Mouse (Mus musculus) forebrain, embryonic 13.5 days (tissue): Measurements from ENCODE around the gene Ksr1. TPM values are rescaled to one million over a fixed set of nuclear protein-coding genes. Genes with fewer than 3 reads are reported as not detected.

ENCODE experiments used
- ATAC-seq: fragments of 200-750 bp; cut with Nextera tagmentation; 2 replicates; pipeline ENCODE4 v1.8.0; 2017
- H3K27ac ChIP-seq: fragments of 300-500 bp; sonication (generic); 2 replicates; pipeline ENCODE4 v1.5.1; 2015; ENCODE audit warnings: inconsistent platforms, mild to moderate bottlenecking, moderate library complexity
- H3K27me3 ChIP-seq: fragments of 300-500 bp; sonication (generic); 2 replicates; pipeline ENCODE4 v1.6.1; 2015; ENCODE audit warnings: mild to moderate bottlenecking, inconsistent platforms
- H3K36me3 ChIP-seq: fragments of 300-500 bp; sonication (generic); 2 replicates; pipeline ENCODE4 v1.6.1; 2015; ENCODE audit warnings: mild to moderate bottlenecking, inconsistent platforms; ENCODE audit not compliant: poor library complexity, severe bottlenecking
- H3K4me1 ChIP-seq: fragments of 300-500 bp; sonication (generic); 2 replicates; pipeline ENCODE4 v1.6.1; 2015; ENCODE audit warnings: inconsistent platforms
- H3K4me2 ChIP-seq: fragments of 300-500 bp; sonication (generic); 2 replicates; pipeline ENCODE4 v1.6.1; 2015; ENCODE audit warnings: inconsistent platforms, mild to moderate bottlenecking, moderate library complexity
- H3K4me3 ChIP-seq: fragments of 300-500 bp; sonication (generic); 2 replicates; pipeline ENCODE4 v1.5.1; 2015; ENCODE audit warnings: mild to moderate bottlenecking, inconsistent platforms
- H3K9ac ChIP-seq: fragments of 300-500 bp; sonication (generic); 2 replicates; pipeline ENCODE4 v1.6.1; 2015; ENCODE audit warnings: mild to moderate bottlenecking, inconsistent platforms
- H3K9me3 ChIP-seq: fragments of 300-500 bp; sonication (generic); replicated peaks from 2 replicates; pipeline ENCODE4 v1.6.1; 2016; ENCODE audit warnings: inconsistent platforms
- WGBS: fragments of 180-500 bp; shearing (Covaris S2); methylation state at CpG from one replicate; pipeline ENCODE4 v1.1.7; 2015; 5-methylcytosine and 5-hydroxymethylcytosine counted together
- polyA plus RNA-seq: library from polyadenylated mRNA; unstranded; fragments of >200 nt; fragmentation: Nextera tagmentation; extraction: Ambion mirVana; gene quantifications from 2 replicates; pipeline ENCODE4 v1.2.1, GENCODE M21; 2015

Gene Ksr1
- polyA plus RNA-seq, 1 experiment from 2014 or later: 4.1 TPM

DNA sequence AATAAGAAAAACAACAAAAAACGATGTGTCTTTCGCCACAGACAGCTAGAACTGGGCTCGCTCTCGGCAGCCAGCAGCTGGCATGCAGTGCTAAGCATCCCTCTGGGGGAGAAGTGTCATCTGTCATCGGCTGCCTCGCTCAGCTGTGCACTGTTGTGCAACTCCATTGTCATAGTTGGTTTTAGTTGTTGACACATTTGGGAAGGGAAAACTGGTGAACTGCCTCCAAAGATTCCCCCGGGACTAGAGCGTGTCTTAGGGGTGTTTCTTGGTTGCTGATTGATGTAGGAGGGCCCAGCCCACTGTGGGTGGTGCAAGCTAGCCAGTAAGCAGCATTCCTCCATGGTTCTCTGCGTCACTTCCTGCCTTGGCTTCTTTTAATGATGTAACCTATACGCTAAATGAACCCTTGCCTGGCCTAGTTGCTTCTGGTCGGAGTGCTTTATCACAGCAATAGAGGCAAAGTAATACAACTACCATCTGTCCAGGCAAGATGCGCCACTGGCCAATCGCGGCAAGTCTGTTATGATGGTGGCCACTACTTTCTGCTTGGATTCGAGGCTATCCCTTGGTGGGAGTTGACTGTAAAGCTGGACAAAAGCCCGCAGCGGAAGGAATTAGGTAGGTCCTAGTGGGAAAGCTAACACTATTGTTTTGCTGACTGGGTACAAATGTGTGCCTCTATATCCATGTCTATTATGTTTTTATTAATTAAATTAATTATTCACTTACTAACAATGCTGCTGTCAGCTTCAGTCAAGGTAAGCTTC, 172.6 kb downstream of the Ksr1 start:
- Histone ChIP-seq H3K9ac (no peak overlapping the region), H3K4me1 (0 out of 2 replicates have a peak, but pooled peaks cover 5% of the 10 kb centered on the region), H3K36me3 (no peaks in the 10 kb centered on the region), H3K9me3 (no peaks in the 10 kb centered on the region), H3K4me2 (no peak overlapping the region), H3K4me3 (no peak overlapping the region), H3K27me3 (no peaks in the 10 kb centered on the region), H3K27ac (no peak overlapping the region)
- no peak for ATAC-seq
- WGBS: 76% methylated on average over 17 of the region's 17 CpGs

DNA sequence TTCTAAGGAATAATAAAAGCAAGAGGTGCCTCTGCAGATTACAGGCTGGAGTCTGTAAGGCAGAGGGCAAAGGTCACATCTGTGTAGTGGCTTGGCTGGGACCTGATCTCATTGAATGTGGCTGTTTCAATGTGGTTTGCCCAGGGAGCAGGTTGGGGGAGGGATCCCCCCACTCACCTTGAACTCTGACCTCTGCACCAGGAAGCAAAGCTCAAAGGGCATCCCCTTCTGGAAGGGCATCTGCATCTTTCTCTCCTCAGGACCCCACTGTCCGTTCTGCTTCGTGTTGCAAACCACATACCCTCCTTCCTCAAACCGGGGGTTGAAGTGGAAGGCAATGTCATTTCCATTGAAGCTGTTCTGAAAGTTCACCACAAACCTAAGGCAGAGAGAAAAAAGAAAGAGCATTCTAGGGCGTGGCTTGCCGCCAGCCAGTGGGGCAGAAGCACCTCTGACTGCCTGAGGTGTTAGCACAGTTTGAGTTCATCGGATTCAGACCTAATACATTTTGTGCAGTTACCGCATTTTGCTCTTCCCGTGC, 173.3 kb downstream of the Ksr1 start:
- no peak overlapping the region for H3K4me3 ChIP-seq
- H3K27ac ChIP-seq: no peak overlapping the region
- 0 out of 2 replicates have a peak, but pooled peaks cover 5% of the 10 kb centered on the region for H3K4me1 ChIP-seq
- no peak overlapping the region for H3K9ac ChIP-seq
- 70% methylated on average over 8 of the region's 8 CpGs for WGBS
- no peak overlapping the region for H3K4me2 ChIP-seq
- no peaks in the 10 kb centered on the region for H3K36me3 ChIP-seq
- no peaks in the 10 kb centered on the region for H3K27me3 ChIP-seq
- no peaks in the 10 kb centered on the region for H3K9me3 ChIP-seq
- no peak for ATAC-seq

DNA sequence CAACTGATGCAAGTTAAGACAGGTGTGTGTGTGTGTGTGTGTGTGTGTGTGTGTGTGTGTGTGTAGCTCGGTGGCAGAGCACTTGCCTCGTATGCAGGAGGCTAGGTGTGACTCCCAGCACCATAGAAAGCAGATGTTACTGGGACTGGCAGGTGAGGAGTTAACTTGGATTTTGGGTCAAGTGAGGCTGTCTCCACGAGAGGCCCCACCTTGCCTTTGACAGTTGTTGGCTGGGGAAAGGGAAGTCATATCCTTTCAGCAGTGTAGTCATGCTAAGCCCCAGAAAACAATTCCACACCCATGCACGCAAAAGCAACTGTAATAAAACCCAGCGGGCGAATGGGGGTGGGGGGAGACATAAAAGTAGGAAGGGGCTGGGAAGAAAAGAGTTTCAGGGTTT, 173.9 kb downstream of the Ksr1 start:
- H3K36me3 ChIP-seq: no peaks in the 10 kb centered on the region
- 57% methylated on average over 6 of the region's 6 CpGs for WGBS
- no peaks in the 10 kb centered on the region for H3K9me3 ChIP-seq
- no peak overlapping the region for H3K4me2 ChIP-seq
- 0 out of 2 replicates have a peak, but pooled peaks cover 5% of the 10 kb centered on the region for H3K4me1 ChIP-seq
- no peak overlapping the region for H3K27ac ChIP-seq
- no peaks in the 10 kb centered on the region for H3K27me3 ChIP-seq
- no peak for ATAC-seq
- no peak overlapping the region for H3K4me3 ChIP-seq
- H3K9ac ChIP-seq: no peak overlapping the region

GRCm38 (mm10) chr11:78971746-78972145, 174.5 kb downstream of the Ksr1 start:
- Histone ChIP-seq H3K36me3 (no peaks in the 10 kb centered on the region), H3K27ac (no peak overlapping the region), H3K4me1 (0 out of 2 replicates have a peak, but pooled peaks cover 5% of the 10 kb centered on the region), H3K9me3 (no peaks in the 10 kb centered on the region), H3K4me3 (no peak overlapping the region), H3K27me3 (no peaks in the 10 kb centered on the region), H3K9ac (no peak overlapping the region), H3K4me2 (no peak overlapping the region)
- 91% methylated on average over 3 of the region's 3 CpGs for WGBS
- ATAC-seq: no peak

GRCm38 (mm10) chr11:78971096-78971495, 175.1 kb downstream of the Ksr1 start:
- ATAC-seq: no peak
- Histone ChIP-seq H3K36me3 (no peaks in the 10 kb centered on the region), H3K4me1 (0 out of 2 replicates have a peak, but pooled peaks cover 5% of the 10 kb centered on the region), H3K27ac (no peak overlapping the region), H3K4me2 (no peak overlapping the region), H3K27me3 (no peaks in the 10 kb centered on the region), H3K4me3 (no peak overlapping the region), H3K9me3 (no peaks in the 10 kb centered on the region), H3K9ac (no peak overlapping the region)
- WGBS: 89% methylated on average over 8 of the region's 8 CpGs

- Histone ChIP-seq H3K4me2 (no peak overlapping the region), H3K9ac (no peak overlapping the region), H3K36me3 (no peaks in the 10 kb centered on the region), H3K27me3 (no peaks in the 10 kb centered on the region), H3K4me1 (no peaks in the 10 kb centered on the region), H3K4me3 (no peak overlapping the region), H3K27ac (no peak overlapping the region), H3K9me3 (no peaks in the 10 kb centered on the region)
- 81% methylated on average over 4 of the region's 4 CpGs for WGBS
- ATAC-seq: no peak
Observed at GRCm38 (mm10) chr11:78968121-78968520, 178.1 kb downstream of the Ksr1 start.

DNA sequence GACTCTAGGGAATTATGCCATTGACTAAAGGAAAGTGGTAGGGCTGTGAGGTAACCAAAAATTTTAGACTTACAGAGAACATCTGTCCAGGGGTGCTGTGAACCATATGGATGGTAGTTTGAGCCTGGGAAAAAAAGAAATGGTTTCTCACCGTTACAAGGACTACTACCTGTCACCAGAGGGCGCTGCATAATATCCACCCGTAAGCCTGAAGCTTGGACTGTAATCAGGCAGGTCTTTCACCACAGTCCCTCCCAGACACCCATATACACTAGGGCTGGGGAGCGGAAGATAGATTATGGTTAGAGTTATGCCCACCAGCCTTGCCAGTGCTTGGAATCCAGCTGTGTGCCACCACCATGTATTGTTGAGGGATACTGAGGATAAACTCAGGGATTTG, 178.8 kb downstream of the Ksr1 start:
- Histone ChIP-seq H3K4me1 (no peaks in the 10 kb centered on the region), H3K36me3 (no peaks in the 10 kb centered on the region), H3K4me2 (no peak overlapping the region), H3K27me3 (no peaks in the 10 kb centered on the region), H3K4me3 (no peak overlapping the region), H3K9ac (no peak overlapping the region), H3K27ac (no peak overlapping the region), H3K9me3 (no peaks in the 10 kb centered on the region)
- no peak for ATAC-seq
- WGBS: 26% methylated on average over 4 of the region's 4 CpGs

Other genes with a start within 250 kb of the Ksr1 start
- gene Nos2, start 225.6 kb downstream of the Ksr1 start, polyA plus RNA-seq: 0.57 and 0.65 TPM in 2 replicates
- gene Lgals9, start 161.5 kb downstream of the Ksr1 start, polyA plus RNA-seq: 3.8 and 3.9 TPM in 2 replicates
- 367 and 422 TPM in 2 replicates for gene Wsb1, start 108.3 kb upstream of the Ksr1 start, polyA plus RNA-seq
- not detected in 2 replicates for gene Gm9964, start 150.5 kb upstream of the Ksr1 start, polyA plus RNA-seq
- 7.1 and 8.5 TPM in 2 replicates for gene Nf1, start 193.3 kb upstream of the Ksr1 start, polyA plus RNA-seq